Mouse (Mus musculus): ENCODE results near the gene Mb. TPM values are rescaled to one million over a fixed set of nuclear protein-coding genes. Genes with fewer than 3 reads are reported as not detected.

Mb gene
- total RNA-seq, 1 experiment, result not detected

GRCm38 (mm10) chr15:76987542-76988094 is 62.9 kb downstream of the Mb start:
- H3K27ac ChIP-seq (ENCODE audit: insufficient read depth, low read depth, low read length, poor library complexity, severe bottlenecking), result peak overlapping the region; percentile 79
- H3K4me1 ChIP-seq (ENCODE audit: control insufficient read depth in 2 of 2, insufficient read depth in 2 of 2, low read length in 2 of 2, poor library complexity in 1 of 2), result peaks cover 0 to 7% of the 10 kb centered on the region in 2 experiments; a peak in 1 of 4 replicates
- TF ChIP-seq MAFK (IDR thresholded peaks at IDR 0.05; ENCODE audit: insufficient read depth, low read depth, low read length) (no peak), ZC3H11A (IDR thresholded peaks at IDR 0.05; ENCODE audit: borderline replicate concordance, low read depth, low read length) (no peak), CHD2 (IDR thresholded peaks at IDR 0.05; ENCODE audit: low read depth, low read length) (no peak), ZNF384 (IDR thresholded peaks at IDR 0.05; ENCODE audit: low read depth, low read length) (no peak), HCFC1 (IDR thresholded peaks at IDR 0.05; ENCODE audit: borderline replicate concordance, insufficient read depth, low read length) (no peak)
- in situ Hi-C loops (cut with MboI; ENCODE audit: low sequenced_read_pairs in 2 of 2, unreplicated experiment in 2 of 2), result no loop called here
- no peaks in the 10 kb centered on the region for H3K36me3 ChIP-seq (ENCODE audit: control insufficient read depth, insufficient read depth, low read length, poor library complexity, severe bottlenecking)
- peak overlapping the region; percentile 37; the same call in 1 of the 2 replicates for H3K9ac ChIP-seq (ENCODE audit: insufficient read depth, low read depth, low read length, poor library complexity, severe bottlenecking)
- no peaks in the 10 kb centered on the region for H3K9me3 ChIP-seq (ENCODE audit: control insufficient read depth, insufficient read depth, low read depth, low read length)
- DNase-seq (ENCODE audit: low read depth, low spot score), result peak; percentile 80
- H3K4me3 ChIP-seq (ENCODE audit: insufficient read depth in 1 of 2, low read depth in 1 of 2, low read length in 2 of 2, poor library complexity in 1 of 2, severe bottlenecking in 1 of 2), result peak overlapping the region; percentile 5 to 17; a peak in 3 of 4 replicates

- TF ChIP-seq HCFC1 (IDR thresholded peaks at IDR 0.05; ENCODE audit: borderline replicate concordance, insufficient read depth, low read length) (no peak), CHD2 (IDR thresholded peaks at IDR 0.05; ENCODE audit: low read depth, low read length) (no peak), ZC3H11A (IDR thresholded peaks at IDR 0.05; ENCODE audit: borderline replicate concordance, low read depth, low read length) (no peak), ZNF384 (IDR thresholded peaks at IDR 0.05; ENCODE audit: low read depth, low read length) (no peak), MAFK (IDR thresholded peaks at IDR 0.05; ENCODE audit: insufficient read depth, low read depth, low read length) (no peak)
- no peak for DNase-seq (ENCODE audit: low read depth, low spot score)
- H3K27ac ChIP-seq (ENCODE audit: insufficient read depth, low read depth, low read length, poor library complexity, severe bottlenecking), result peak overlapping the region; percentile 46
- H3K4me3 ChIP-seq (ENCODE audit: insufficient read depth in 1 of 2, low read depth in 1 of 2, low read length in 2 of 2, poor library complexity in 1 of 2, severe bottlenecking in 1 of 2), result peak overlapping the region; percentile 5 to 17; a peak in 3 of 4 replicates
- H3K9me3 ChIP-seq (ENCODE audit: control insufficient read depth, insufficient read depth, low read depth, low read length), result no peaks in the 10 kb centered on the region
- in situ Hi-C loops (cut with MboI; ENCODE audit: low sequenced_read_pairs in 2 of 2, unreplicated experiment in 2 of 2), result no loop called here
- no peaks in the 10 kb centered on the region for H3K36me3 ChIP-seq (ENCODE audit: control insufficient read depth, insufficient read depth, low read length, poor library complexity, severe bottlenecking)
- peaks cover 0 to 7% of the 10 kb centered on the region in 2 experiments; a peak in 1 of 4 replicates for H3K4me1 ChIP-seq (ENCODE audit: control insufficient read depth in 2 of 2, insufficient read depth in 2 of 2, low read length in 2 of 2, poor library complexity in 1 of 2)
- H3K9ac ChIP-seq (ENCODE audit: insufficient read depth, low read depth, low read length, poor library complexity, severe bottlenecking), result no peak overlapping the region
Measured at GRCm38 (mm10) chr15:76987137-76987536, 63.3 kb downstream of the Mb start.

- H3K4me3 ChIP-seq (ENCODE audit: insufficient read depth in 1 of 2, low read depth in 1 of 2, low read length in 2 of 2, poor library complexity in 1 of 2, severe bottlenecking in 1 of 2), result no peak overlapping the region
- DNase-seq (ENCODE audit: low read depth, low spot score), result no peak
- no peak overlapping the region for H3K9ac ChIP-seq (ENCODE audit: insufficient read depth, low read depth, low read length, poor library complexity, severe bottlenecking)
- in situ Hi-C loops (cut with MboI; ENCODE audit: low sequenced_read_pairs in 2 of 2, unreplicated experiment in 2 of 2), result no loop called here
- H3K27ac ChIP-seq (ENCODE audit: insufficient read depth, low read depth, low read length, poor library complexity, severe bottlenecking), result no peak overlapping the region
- no peaks in the 10 kb centered on the region for H3K4me1 ChIP-seq (ENCODE audit: control insufficient read depth in 2 of 2, insufficient read depth in 2 of 2, low read length in 2 of 2, poor library complexity in 1 of 2)
- no peaks in the 10 kb centered on the region for H3K36me3 ChIP-seq (ENCODE audit: control insufficient read depth, insufficient read depth, low read length, poor library complexity, severe bottlenecking)
- no peak for TF ChIP-seq ZNF384 (IDR thresholded peaks at IDR 0.05; ENCODE audit: low read depth, low read length)
- no peak for TF ChIP-seq ZC3H11A (IDR thresholded peaks at IDR 0.05; ENCODE audit: borderline replicate concordance, low read depth, low read length)
- no peak for TF ChIP-seq CHD2 (IDR thresholded peaks at IDR 0.05; ENCODE audit: low read depth, low read length)
- TF ChIP-seq HCFC1 (IDR thresholded peaks at IDR 0.05; ENCODE audit: borderline replicate concordance, insufficient read depth, low read length), result no peak
- no peak for TF ChIP-seq MAFK (IDR thresholded peaks at IDR 0.05; ENCODE audit: insufficient read depth, low read depth, low read length)
- no peaks in the 10 kb centered on the region for H3K9me3 ChIP-seq (ENCODE audit: control insufficient read depth, insufficient read depth, low read depth, low read length)
Measured at GRCm38 (mm10) chr15:76982745-76983144, 67.7 kb downstream of the Mb start.

DNA sequence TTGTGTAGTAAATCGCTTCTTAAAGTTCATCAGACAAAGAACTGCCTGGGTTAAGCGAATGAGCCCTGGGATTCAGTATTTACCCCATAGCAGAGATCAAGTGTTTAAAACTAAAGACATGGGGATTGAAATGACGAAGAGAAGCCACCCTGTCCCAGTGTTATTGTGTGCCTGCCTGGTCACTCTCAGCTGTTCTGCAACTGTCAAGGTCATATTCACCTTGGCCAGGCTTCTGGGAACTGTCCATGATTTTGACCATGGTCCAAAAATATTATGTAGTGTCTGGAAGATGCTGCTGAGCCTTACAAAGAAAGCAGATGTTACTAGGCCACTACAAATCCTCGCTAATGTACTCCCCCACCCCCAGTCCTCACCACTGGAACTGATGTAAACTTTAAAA is 70.7 kb downstream of the Mb start:
- DNase-seq (ENCODE audit: low read depth, low spot score), result no peak
- TF ChIP-seq HCFC1 (IDR thresholded peaks at IDR 0.05; ENCODE audit: borderline replicate concordance, insufficient read depth, low read length), result no peak
- no peak for TF ChIP-seq CHD2 (IDR thresholded peaks at IDR 0.05; ENCODE audit: low read depth, low read length)
- TF ChIP-seq ZNF384 (IDR thresholded peaks at IDR 0.05; ENCODE audit: low read depth, low read length), result no peak
- no peak for TF ChIP-seq ZC3H11A (IDR thresholded peaks at IDR 0.05; ENCODE audit: borderline replicate concordance, low read depth, low read length)
- TF ChIP-seq MAFK (IDR thresholded peaks at IDR 0.05; ENCODE audit: insufficient read depth, low read depth, low read length), result no peak
- Histone ChIP-seq H3K27ac (ENCODE audit: insufficient read depth, low read depth, low read length, poor library complexity, severe bottlenecking) (no peak overlapping the region), H3K36me3 (ENCODE audit: control insufficient read depth, insufficient read depth, low read length, poor library complexity, severe bottlenecking) (no peaks in the 10 kb centered on the region), H3K4me1 (ENCODE audit: control insufficient read depth in 2 of 2, insufficient read depth in 2 of 2, low read length in 2 of 2, poor library complexity in 1 of 2) (0 out of 4 replicates have a peak, but pooled peaks cover 0 to 2% of the 10 kb centered on the region in 2 experiments), H3K9ac (ENCODE audit: insufficient read depth, low read depth, low read length, poor library complexity, severe bottlenecking) (no peak overlapping the region), H3K9me3 (ENCODE audit: control insufficient read depth, insufficient read depth, low read depth, low read length) (no peaks in the 10 kb centered on the region), H3K4me3 (ENCODE audit: insufficient read depth in 1 of 2, low read depth in 1 of 2, low read length in 2 of 2, poor library complexity in 1 of 2, severe bottlenecking in 1 of 2) (no peak overlapping the region)
- in situ Hi-C loops (cut with MboI; ENCODE audit: low sequenced_read_pairs in 2 of 2, unreplicated experiment in 2 of 2), result no loop called here

Measured in ES-E14 (cell line).